Mouse (Mus musculus): ENCODE data around the gene Abcc8.

GRCm38 (mm10) chr7:46168402-46168801, 11.4 kb downstream of the Abcc8 start:
- no peak for TF ChIP-seq MYOD1 (IDR thresholded peaks at IDR 0.05; ENCODE audit: control insufficient read depth, insufficient read length, low read depth)
- TF ChIP-seq MYOG (IDR thresholded peaks at IDR 0.05; ENCODE audit: control insufficient read depth, extremely low read depth, insufficient read length): no peak
